Mouse (Mus musculus) adrenal gland, postnatal 36 days (tissue): ENCODE results near the gene Map3k13. TPM values are rescaled to one million over a fixed set of nuclear protein-coding genes. Genes with fewer than 3 reads are reported as not detected.
"Not testable (repeated sequence)": the region's sequence is repeated elsewhere in the genome, so short reads cannot be mapped to it uniquely, and the experiment has no call there.

Source experiments
- DNase-seq, 2 experiments: peaks; one replicate each; pipeline ENCODE4 v3.0.0; 2021; ENCODE audit warnings: mixed read lengths in 1 of 2
- total RNA-seq, 2 experiments: library from RNA; stranded (reverse); gene quantifications; 2 replicates each; pipeline ENCODE4 v1.2.3; 2021

Gene Map3k13
- total RNA-seq, 2 experiments from 2014 or later, result 0.82 to 1.1 TPM

- not testable (repeated sequence) for DNase-seq
Measured at GRCm38 (mm10) chr16:21908906-21909305, 114.8 kb downstream of the Map3k13 start.

GRCm38 (mm10) chr16:21913347-21913746, 119.2 kb downstream of the Map3k13 start:
- no peak for DNase-seq

- DNase-seq, result no peak
Measured at GRCm38 (mm10) chr16:21916681-21917080, 122.5 kb downstream of the Map3k13 start.

GRCm38 (mm10) chr16:21928471-21928870, 134.3 kb downstream of the Map3k13 start:
- DNase-seq, result no peak

- peak; percentile 94 to 96 for DNase-seq
Measured at GRCm38 (mm10) chr16:21946761-21947715, 152.9 kb downstream of the Map3k13 start, which contains the start of gene Tmem41a. Gene Tmem41a, minus strand, starts transcription at chr16:21947552.

- DNase-seq, result peak; percentile 60 to 62
Measured at GRCm38 (mm10) chr16:21955591-21955990, 161.4 kb downstream of the Map3k13 start.

GRCm38 (mm10) chr16:21965576-21965975, 171.4 kb downstream of the Map3k13 start:
- peak in 1 of 2 experiments; percentile 25 for DNase-seq

GRCm38 (mm10) chr16:21969874-21970273, 175.7 kb downstream of the Map3k13 start:
- DNase-seq, result no peak

- peak; percentile 17 to 40 for DNase-seq
Measured at GRCm38 (mm10) chr16:21970536-21970935, 176.4 kb downstream of the Map3k13 start.

GRCm38 (mm10) chr16:21971446-21971845, 177.3 kb downstream of the Map3k13 start:
- no peak for DNase-seq

GRCm38 (mm10) chr16:21976203-21976602, 182.1 kb downstream of the Map3k13 start:
- peak; percentile 49 to 58 for DNase-seq

GRCm38 (mm10) chr16:21977347-21977746, 183.2 kb downstream of the Map3k13 start:
- DNase-seq, result no peak

Other genes starting within 250 kb of the Map3k13 start
- gene 2510009E07Rik, start 99.7 kb upstream of the Map3k13 start, total RNA-seq, result 10 to 100 TPM; 18.0 to 19.5 TPM
- 10 to 100 TPM; 35.8 to 59.4 TPM for gene Ehhadh, start 6.5 kb upstream of the Map3k13 start, total RNA-seq
- gene Tmem41a, start 153.2 kb downstream of the Map3k13 start, total RNA-seq, result 10 to 100 TPM; 17.3 to 19.9 TPM
- gene Liph, start 201.3 kb downstream of the Map3k13 start, total RNA-seq, result under 1 TPM in 1 of 2 experiments, not detected in 1; 0.23 TPM
- gene Senp2, start 215.1 kb downstream of the Map3k13 start, total RNA-seq, result 10 to 100 TPM; 43.1 to 53.5 TPM